Mouse (Mus musculus) bone marrow macrophage, adult 2 months (primary cell): ENCODE data around the gene Ankrd31. TPM values are rescaled to one million over a fixed set of nuclear protein-coding genes. Genes with fewer than 3 reads are reported as not detected.

Experiments used
- H3K27ac ChIP-seq: 2 replicates; pipeline ENCODE4 v1.5.1; 2012; ENCODE audit warnings: low read depth, low read length; ENCODE audit not compliant: insufficient read depth
- H3K4me1 ChIP-seq: 2 replicates; pipeline ENCODE4 v1.6.1; 2012; ENCODE audit warnings: low read length; ENCODE audit not compliant: control insufficient read depth, insufficient read depth
- H3K4me3 ChIP-seq: 2 replicates; pipeline ENCODE4 v1.5.1; 2012; ENCODE audit warnings: mild to moderate bottlenecking, low read length, moderate library complexity; ENCODE audit not compliant: insufficient read depth
- CTCF ChIP-seq: IDR thresholded peaks from 2 replicates; pipeline ENCODE4 v1.5.1; 2012; ENCODE audit warnings: low read depth, mild to moderate bottlenecking, low read length, moderate library complexity
- POLR2A ChIP-seq: IDR thresholded peaks from 2 replicates; pipeline ENCODE4 v1.6.1; 2012; ENCODE audit warnings: mild to moderate bottlenecking, low read depth, low read length, borderline replicate concordance
- polyA plus RNA-seq: library from polyadenylated mRNA; stranded (reverse); fragments of >200 nt; gene quantifications from 2 replicates; pipeline ENCODE4 v1.2.4, GENCODE M21; 2012; ENCODE audit not compliant: missing spikeins, insufficient read depth, insufficient read length

Gene Ankrd31
- polyA plus RNA-seq, 1 experiment, result not detected

DNA sequence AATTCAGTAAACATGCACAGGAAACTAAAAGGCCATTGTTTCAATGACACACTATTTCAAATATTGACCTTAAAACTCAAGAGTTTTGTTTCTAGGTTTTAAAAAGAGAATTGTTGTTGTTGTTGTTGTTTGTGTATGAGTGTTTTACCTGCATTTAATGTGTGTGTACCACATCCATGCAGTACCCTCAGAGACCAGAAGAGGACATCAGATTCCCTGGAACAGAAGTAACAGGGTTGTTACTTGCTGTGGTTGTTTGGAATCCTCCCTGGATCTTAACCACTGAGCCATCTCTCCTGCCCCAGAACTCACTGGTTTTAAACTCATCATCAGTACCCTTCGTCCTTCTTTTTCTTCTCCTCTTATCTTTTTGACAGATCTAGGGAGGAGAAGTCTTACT is 105.2 kb downstream of the Ankrd31 start:
- no peak for TF ChIP-seq CTCF
- no peak for TF ChIP-seq POLR2A

GRCm38 (mm10) chr13:96855191-96855590 is 107.1 kb downstream of the Ankrd31 start:
- H3K4me1 ChIP-seq, result no peaks in the 10 kb centered on the region
- no peak for TF ChIP-seq CTCF
- no peak for TF ChIP-seq POLR2A

More for the DNA sequence above, 105.2 kb downstream of the Ankrd31 start:
- Histone ChIP-seq H3K27ac (no peak overlapping the region), H3K4me3 (no peak overlapping the region), H3K4me1 (no peaks in the 10 kb centered on the region)

GRCm38 (mm10) chr13:96859161-96859560 is 111.1 kb downstream of the Ankrd31 start:
- H3K27ac ChIP-seq, result no peak overlapping the region
- no peaks in the 10 kb centered on the region for H3K4me1 ChIP-seq
- TF ChIP-seq POLR2A (no peak), CTCF (no peak)
- no peak overlapping the region for H3K4me3 ChIP-seq

More at GRCm38 (mm10) chr13:96855191-96855590, 107.1 kb downstream of the Ankrd31 start:
- H3K27ac ChIP-seq, result no peak overlapping the region
- H3K4me3 ChIP-seq, result no peak overlapping the region

DNA sequence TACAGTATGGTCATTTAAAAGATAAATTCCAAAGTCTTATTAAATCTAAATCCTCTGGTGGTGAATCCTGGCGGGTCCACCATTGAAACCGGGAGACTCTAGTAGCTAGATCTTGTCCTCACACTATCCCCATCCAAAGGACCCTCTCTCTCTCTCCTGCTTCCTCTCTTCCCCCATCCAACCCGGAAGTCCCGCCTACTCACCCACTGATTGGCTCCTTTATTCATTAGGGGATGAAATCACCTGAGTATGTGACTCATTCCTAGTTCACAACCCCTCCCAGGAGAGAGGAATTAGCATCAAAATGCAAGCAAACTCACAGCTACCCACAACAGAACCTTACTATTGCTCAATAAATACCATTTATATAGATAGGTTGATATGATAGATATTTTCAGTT is 122.7 kb downstream of the Ankrd31 start:
- Histone ChIP-seq H3K27ac (no peak overlapping the region), H3K4me1 (no peaks in the 10 kb centered on the region), H3K4me3 (no peak overlapping the region)
- no peak for TF ChIP-seq CTCF
- TF ChIP-seq POLR2A, result no peak

DNA sequence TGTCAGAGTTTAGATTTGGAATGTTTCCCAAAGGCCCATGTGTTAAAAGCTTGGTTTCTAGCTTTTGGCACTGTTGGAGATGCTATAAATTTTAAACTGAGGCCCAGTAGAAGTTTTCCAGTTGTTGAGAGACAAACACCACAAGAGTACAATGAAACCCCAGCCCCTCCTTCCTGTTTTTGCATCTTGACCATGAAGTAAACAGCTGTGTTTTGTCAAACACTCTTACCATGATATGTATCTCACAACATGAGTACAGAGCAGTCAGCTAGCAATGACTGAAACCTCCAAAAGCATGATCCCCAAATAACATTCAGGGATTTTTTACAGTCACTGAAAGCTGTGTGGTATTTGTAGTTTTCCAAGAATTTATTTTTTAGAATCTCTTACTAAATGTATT is 126.0 kb downstream of the Ankrd31 start:
- no peaks in the 10 kb centered on the region for H3K4me1 ChIP-seq
- no peak overlapping the region for H3K4me3 ChIP-seq
- no peak overlapping the region for H3K27ac ChIP-seq
- TF ChIP-seq CTCF (no peak), POLR2A (no peak)

DNA sequence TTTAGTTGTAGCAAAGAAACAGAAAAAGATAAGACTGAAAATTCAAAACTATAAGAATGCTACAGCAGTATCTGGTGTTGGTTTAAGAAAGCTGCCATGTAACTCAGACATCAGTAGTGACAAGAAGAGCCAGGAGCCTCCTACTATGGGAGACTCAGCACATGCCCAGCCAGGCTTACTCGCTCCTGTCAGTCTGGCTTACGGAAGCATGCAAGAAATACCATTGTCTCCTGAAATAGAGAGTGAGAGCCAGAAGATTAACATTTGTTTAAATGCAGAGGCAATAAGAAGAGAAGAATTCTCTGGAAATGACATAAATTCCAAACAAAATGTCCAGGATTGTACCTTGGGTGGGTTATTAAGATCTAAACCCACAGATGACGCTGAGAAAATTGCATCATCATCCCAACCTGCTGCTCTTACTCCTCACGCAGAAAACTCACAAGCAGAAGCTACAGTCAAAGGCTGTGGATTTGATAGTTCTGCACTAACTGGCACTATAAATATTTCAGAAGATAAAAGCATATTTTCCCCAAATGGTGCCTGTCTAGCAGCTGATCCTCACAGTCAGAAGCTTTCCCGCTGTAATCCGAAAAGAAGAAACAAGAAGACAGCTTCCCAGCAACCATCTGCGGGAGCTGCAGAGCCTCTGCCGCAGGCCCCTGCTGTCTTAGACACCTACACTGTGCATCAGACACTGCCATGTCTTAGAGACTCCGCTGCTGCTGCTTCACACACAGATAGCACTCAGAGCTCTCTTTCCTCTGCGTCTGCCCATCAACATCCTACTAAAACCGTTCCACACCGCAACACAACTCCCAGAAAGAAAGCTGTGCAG is 130.4 kb downstream of the Ankrd31 start:
- Histone ChIP-seq H3K4me1 (no peaks in the 10 kb centered on the region), H3K27ac (no peak overlapping the region), H3K4me3 (no peak overlapping the region)
- TF ChIP-seq POLR2A (no peak), CTCF (no peak)

DNA sequence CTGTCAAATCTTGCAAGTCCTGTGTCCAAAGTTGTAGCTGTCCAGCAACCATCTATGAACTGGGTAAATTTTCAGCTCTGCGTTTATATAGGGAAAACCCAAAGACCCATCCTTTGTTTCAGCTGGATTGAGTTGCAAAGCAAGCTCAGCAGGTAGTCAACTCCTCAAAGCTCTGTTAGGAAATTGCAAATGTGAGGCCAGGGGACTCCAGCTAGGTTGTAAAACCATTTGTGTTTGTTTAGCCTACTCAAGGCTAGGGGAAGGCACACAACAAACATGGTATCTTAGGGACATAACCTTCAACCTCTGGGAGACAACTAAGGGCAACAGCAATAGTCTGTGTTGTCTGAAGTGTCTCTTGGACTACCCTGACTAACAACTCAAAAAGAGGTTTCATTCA is 136.5 kb downstream of the Ankrd31 start:
- H3K27ac ChIP-seq, result no peak overlapping the region
- H3K4me3 ChIP-seq, result no peak overlapping the region
- no peaks in the 10 kb centered on the region for H3K4me1 ChIP-seq
- no peak for TF ChIP-seq POLR2A
- no peak for TF ChIP-seq CTCF

DNA sequence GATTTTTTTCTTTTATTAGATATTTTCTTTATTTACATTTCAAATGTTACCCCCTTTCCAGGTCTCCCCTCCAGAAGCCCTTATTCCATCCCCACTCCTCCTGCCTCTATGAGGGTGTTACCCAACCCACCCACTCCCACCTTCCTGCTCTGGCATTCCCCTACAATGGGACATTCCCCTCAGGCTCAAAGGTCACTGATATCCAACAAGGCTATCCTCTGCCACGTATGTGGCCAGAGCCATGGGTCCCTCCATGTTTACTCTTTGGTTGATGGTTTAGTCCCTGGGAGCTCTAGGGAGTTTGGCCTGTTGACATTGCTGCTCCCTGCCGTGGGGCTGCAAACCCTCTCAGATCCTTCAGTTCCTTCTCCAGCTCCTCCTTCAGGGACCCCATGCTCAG is 141.9 kb downstream of the Ankrd31 start:
- Histone ChIP-seq H3K4me1 (no peaks in the 10 kb centered on the region), H3K4me3 (no peak overlapping the region)
- no peak for TF ChIP-seq POLR2A

GRCm38 (mm10) chr13:96895144-96895543 is 147.1 kb downstream of the Ankrd31 start:
- Histone ChIP-seq H3K27ac (no peak overlapping the region), H3K4me1 (no peaks in the 10 kb centered on the region), H3K4me3 (no peak overlapping the region)
- TF ChIP-seq CTCF (no peak), POLR2A (no peak)

More for the DNA sequence above, 141.9 kb downstream of the Ankrd31 start:
- H3K27ac ChIP-seq, result no peak overlapping the region

DNA sequence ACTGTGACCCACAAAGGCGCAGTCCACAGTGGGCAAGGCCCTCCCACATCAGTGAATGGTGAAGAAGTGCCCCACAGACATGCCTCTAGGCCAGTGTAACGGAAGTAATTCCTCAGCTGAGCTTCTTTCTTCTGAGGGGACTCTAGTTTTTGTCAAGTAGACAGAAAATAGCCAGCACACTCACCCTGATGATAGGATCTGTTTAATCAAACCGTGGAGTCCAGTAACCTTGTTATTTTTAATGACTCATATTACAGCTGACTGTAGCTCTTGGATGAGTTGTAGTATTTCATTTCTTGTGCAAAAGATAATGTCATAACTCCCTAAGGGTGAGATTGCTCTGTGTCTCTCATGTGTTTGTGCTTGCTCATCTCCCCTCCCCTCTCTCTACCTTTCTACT is 158.6 kb downstream of the Ankrd31 start:
- TF ChIP-seq POLR2A, result no peak
- TF ChIP-seq CTCF, result no peak
- Histone ChIP-seq H3K4me3 (no peak overlapping the region), H3K27ac (no peak overlapping the region), H3K4me1 (no peaks in the 10 kb centered on the region)
